Mouse (Mus musculus) stomach, embryonic 15.5 days (tissue): Measurements from ENCODE around the gene Map7d2. TPM values are rescaled to one million over a fixed set of nuclear protein-coding genes. Genes with fewer than 3 reads are reported as not detected.
"Not testable (repeated sequence)": the region's sequence is repeated elsewhere in the genome, so short reads cannot be mapped to it uniquely, and the experiment has no call there.

ENCODE experiments used
- ATAC-seq: fragments of 200-750 bp; cut with Nextera tagmentation; 2 replicates; pipeline ENCODE4 v1.8.0; 2017; ENCODE audit warnings: low read depth, moderate number of reproducible peaks, moderate TSS enrichment; ENCODE audit not compliant: insufficient read depth, low FRiP score
- H3K27ac ChIP-seq: fragments of 300-500 bp; sonication (generic); 2 replicates; pipeline ENCODE4 v1.5.1; 2015; ENCODE audit warnings: mild to moderate bottlenecking, inconsistent platforms
- H3K27me3 ChIP-seq: fragments of 300-500 bp; sonication (generic); replicated peaks from 2 replicates; pipeline ENCODE4 v1.6.1; 2015; ENCODE audit warnings: inconsistent platforms
- H3K36me3 ChIP-seq: fragments of 300-500 bp; sonication (generic); 2 replicates; pipeline ENCODE4 v1.6.1; 2015; ENCODE audit warnings: inconsistent platforms
- H3K4me1 ChIP-seq: fragments of 300-500 bp; sonication (generic); 2 replicates; pipeline ENCODE4 v1.6.1; 2015; ENCODE audit warnings: inconsistent platforms
- H3K4me2 ChIP-seq: fragments of 300-500 bp; sonication (generic); 2 replicates; pipeline ENCODE4 v1.6.1; 2015; ENCODE audit warnings: mild to moderate bottlenecking, inconsistent platforms
- H3K4me3 ChIP-seq: fragments of 300-500 bp; sonication (generic); replicated peaks from 2 replicates; pipeline ENCODE4 v1.5.1; 2015; ENCODE audit warnings: inconsistent platforms
- H3K9ac ChIP-seq: fragments of 300-500 bp; sonication (generic); 2 replicates; pipeline ENCODE4 v1.6.1; 2015; ENCODE audit warnings: inconsistent platforms
- H3K9me3 ChIP-seq: fragments of 300-500 bp; sonication (generic); 2 replicates; pipeline ENCODE4 v1.6.1; 2016; ENCODE audit warnings: inconsistent platforms
- WGBS: fragments of 180-500 bp; shearing (Covaris S2); methylation state at CpG from one replicate; pipeline ENCODE4 v1.1.7; 2015; 5-methylcytosine and 5-hydroxymethylcytosine counted together
- polyA plus RNA-seq: library from polyadenylated mRNA; unstranded; fragments of >200 nt; fragmentation: Nextera tagmentation; extraction: Ambion mirVana; gene quantifications from 2 replicates; pipeline ENCODE4 v1.2.1, GENCODE M21; 2015

Gene Map7d2
- polyA plus RNA-seq, 1 experiment from 2014 or later: 2.0 TPM

- H3K4me2 ChIP-seq: no peak overlapping the region
- H3K4me1 ChIP-seq: no peaks in the 10 kb centered on the region
- no peaks in the 10 kb centered on the region for H3K36me3 ChIP-seq
- no peak overlapping the region for H3K4me3 ChIP-seq
- H3K9ac ChIP-seq: no peak overlapping the region
- H3K27me3 ChIP-seq: no peaks in the 10 kb centered on the region
- H3K9me3 ChIP-seq: no peaks in the 10 kb centered on the region
- ATAC-seq: no peak
- WGBS: 93% methylated on average over 1 of the region's 1 CpGs
- no peak overlapping the region for H3K27ac ChIP-seq
Observed at GRCm38 (mm10) chrX:159447133-159447532, 32.8 kb downstream of the Map7d2 start.

GRCm38 (mm10) chrX:159459006-159459654, 44.8 kb downstream of the Map7d2 start:
- no peaks in the 10 kb centered on the region for H3K36me3 ChIP-seq
- H3K4me1 ChIP-seq: no peaks in the 10 kb centered on the region
- H3K4me2 ChIP-seq: no peak overlapping the region
- H3K9me3 ChIP-seq: no peaks in the 10 kb centered on the region
- H3K27me3 ChIP-seq: no peaks in the 10 kb centered on the region
- WGBS: 77% methylated on average over 7 of the region's 7 CpGs
- H3K27ac ChIP-seq: no peak overlapping the region
- H3K4me3 ChIP-seq: no peak overlapping the region
- H3K9ac ChIP-seq: no peak overlapping the region
- no peak for ATAC-seq

- H3K36me3 ChIP-seq: no peaks in the 10 kb centered on the region
- H3K27ac ChIP-seq: no peak overlapping the region
- no peak for ATAC-seq
- H3K27me3 ChIP-seq: no peaks in the 10 kb centered on the region
- H3K9ac ChIP-seq: no peak overlapping the region
- H3K4me1 ChIP-seq: no peaks in the 10 kb centered on the region
- no peak overlapping the region for H3K4me3 ChIP-seq
- H3K9me3 ChIP-seq: no peaks in the 10 kb centered on the region
- H3K4me2 ChIP-seq: no peak overlapping the region
- WGBS: 68% methylated on average over 1 of the region's 1 CpGs
Observed at GRCm38 (mm10) chrX:159474799-159475198, 60.4 kb downstream of the Map7d2 start.

GRCm38 (mm10) chrX:159478243-159478940, 64.0 kb downstream of the Map7d2 start:
- 76% methylated on average over 4 of the region's 4 CpGs for WGBS
- H3K9ac ChIP-seq, H3K4me1 ChIP-seq, H3K9me3 ChIP-seq, H3K4me2 ChIP-seq, H3K4me3 ChIP-seq, H3K27ac ChIP-seq, H3K36me3 ChIP-seq, H3K27me3 ChIP-seq, ATAC-seq: not testable (repeated sequence)

GRCm38 (mm10) chrX:159484247-159484646, 69.9 kb downstream of the Map7d2 start:
- H3K9me3 ChIP-seq: no peaks in the 10 kb centered on the region
- H3K27ac ChIP-seq: no peak overlapping the region
- no peaks in the 10 kb centered on the region for H3K27me3 ChIP-seq
- H3K4me3 ChIP-seq: no peak overlapping the region
- H3K9ac ChIP-seq: no peak overlapping the region
- no peaks in the 10 kb centered on the region for H3K4me1 ChIP-seq
- H3K4me2 ChIP-seq: no peak overlapping the region
- H3K36me3 ChIP-seq: no peaks in the 10 kb centered on the region
- no peak for ATAC-seq
- WGBS: 82% methylated on average over 1 of the region's 1 CpGs

- 41% methylated on average over 2 of the region's 2 CpGs for WGBS
- no peak for ATAC-seq
- no peak overlapping the region for H3K4me3 ChIP-seq
Observed at GRCm38 (mm10) chrX:159503181-159503580, 88.8 kb downstream of the Map7d2 start.

GRCm38 (mm10) chrX:159508331-159509036, 94.1 kb downstream of the Map7d2 start:
- H3K9ac ChIP-seq: no peak overlapping the region
- H3K27me3 ChIP-seq: no peaks in the 10 kb centered on the region
- no peak overlapping the region for H3K4me3 ChIP-seq
- H3K4me2 ChIP-seq: no peak overlapping the region
- no peaks in the 10 kb centered on the region for H3K36me3 ChIP-seq
- no peaks in the 10 kb centered on the region for H3K9me3 ChIP-seq
- no peak for ATAC-seq
- H3K27ac ChIP-seq: no peak overlapping the region
- H3K4me1 ChIP-seq: no peaks in the 10 kb centered on the region
- WGBS: 52% methylated on average over 19 of the region's 19 CpGs

More at GRCm38 (mm10) chrX:159503181-159503580, 88.8 kb downstream of the Map7d2 start:
- Histone ChIP-seq H3K36me3 (no peaks in the 10 kb centered on the region), H3K4me2 (no peak overlapping the region), H3K4me1 (no peaks in the 10 kb centered on the region), H3K27ac (no peak overlapping the region), H3K9ac (no peak overlapping the region), H3K9me3 (no peaks in the 10 kb centered on the region), H3K27me3 (no peaks in the 10 kb centered on the region)

- no peak overlapping the region for H3K27ac ChIP-seq
- no peak for ATAC-seq
Observed at GRCm38 (mm10) chrX:159509042-159509441, 94.7 kb downstream of the Map7d2 start.

GRCm38 (mm10) chrX:159509847-159510715, 95.7 kb downstream of the Map7d2 start:
- ATAC-seq: no peak
- 73% methylated on average over 19 of the region's 19 CpGs for WGBS
- H3K4me1 ChIP-seq: no peaks in the 10 kb centered on the region
- H3K27ac ChIP-seq: no peak overlapping the region
- no peaks in the 10 kb centered on the region for H3K9me3 ChIP-seq
- no peaks in the 10 kb centered on the region for H3K27me3 ChIP-seq
- no peak overlapping the region for H3K4me2 ChIP-seq
- no peaks in the 10 kb centered on the region for H3K36me3 ChIP-seq
- H3K4me3 ChIP-seq: no peak overlapping the region
- H3K9ac ChIP-seq: no peak overlapping the region

More at GRCm38 (mm10) chrX:159509042-159509441, 94.7 kb downstream of the Map7d2 start:
- Histone ChIP-seq H3K4me1 (no peaks in the 10 kb centered on the region), H3K4me2 (no peak overlapping the region), H3K36me3 (no peaks in the 10 kb centered on the region), H3K4me3 (no peak overlapping the region), H3K27me3 (no peaks in the 10 kb centered on the region), H3K9ac (no peak overlapping the region), H3K9me3 (no peaks in the 10 kb centered on the region)
- 60% methylated on average over 4 of the region's 4 CpGs for WGBS

GRCm38 (mm10) chrX:159510716-159511051, 96.3 kb downstream of the Map7d2 start:
- ATAC-seq: no peak
- H3K27ac ChIP-seq: no peak overlapping the region
- no peaks in the 10 kb centered on the region for H3K27me3 ChIP-seq
- no peaks in the 10 kb centered on the region for H3K9me3 ChIP-seq
- H3K36me3 ChIP-seq: no peaks in the 10 kb centered on the region
- H3K4me2 ChIP-seq: no peak overlapping the region
- no peak overlapping the region for H3K4me3 ChIP-seq
- no peaks in the 10 kb centered on the region for H3K4me1 ChIP-seq
- H3K9ac ChIP-seq: no peak overlapping the region
- WGBS: 72% methylated on average over 9 of the region's 9 CpGs

GRCm38 (mm10) chrX:159515599-159515998, 101.2 kb downstream of the Map7d2 start:
- no peak for ATAC-seq
- Histone ChIP-seq H3K4me2 (no peak overlapping the region), H3K36me3 (no peaks in the 10 kb centered on the region), H3K27ac (no peak overlapping the region), H3K9me3 (no peaks in the 10 kb centered on the region), H3K9ac (no peak overlapping the region), H3K4me1 (no peaks in the 10 kb centered on the region), H3K27me3 (no peaks in the 10 kb centered on the region), H3K4me3 (no peak overlapping the region)
- WGBS: 87% methylated on average over 6 of the region's 6 CpGs
